Mouse (Mus musculus): Measurements from ENCODE around the gene Ctse. TPM values are rescaled to one million over a fixed set of nuclear protein-coding genes. Genes with fewer than 3 reads are reported as not detected.

The Ctse gene
- total and polyA plus RNA-seq, 2 experiments from 2014 or later: 0.09 to 0.11 TPM

DNA sequence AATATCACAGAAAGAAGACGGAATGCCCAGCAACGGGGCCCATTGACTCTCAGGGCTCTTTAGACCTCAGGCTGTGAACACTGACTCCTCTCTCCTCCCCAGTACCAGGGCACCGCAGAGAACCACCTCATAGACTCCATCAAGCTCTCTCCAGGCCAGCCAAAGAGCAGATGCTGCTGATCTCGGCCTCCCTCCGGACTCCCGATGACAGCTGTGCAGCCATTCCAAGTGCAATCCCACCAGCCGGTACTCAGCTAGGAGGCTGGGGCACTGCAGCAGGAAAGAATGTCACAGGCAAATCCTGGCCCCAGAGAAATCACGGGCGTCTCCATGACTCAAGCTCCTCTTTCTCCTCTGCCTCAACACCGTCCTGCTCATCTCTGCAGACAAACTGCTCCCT, 73.4 kb downstream of the Ctse start:
- 80% methylated on average over 10 of the region's 10 CpGs for WGBS
- DNase-seq (ENCODE audit: low spot score) (peak; percentile 22), ATAC-seq (ENCODE audit: low FRiP score) (no peak)

DNA sequence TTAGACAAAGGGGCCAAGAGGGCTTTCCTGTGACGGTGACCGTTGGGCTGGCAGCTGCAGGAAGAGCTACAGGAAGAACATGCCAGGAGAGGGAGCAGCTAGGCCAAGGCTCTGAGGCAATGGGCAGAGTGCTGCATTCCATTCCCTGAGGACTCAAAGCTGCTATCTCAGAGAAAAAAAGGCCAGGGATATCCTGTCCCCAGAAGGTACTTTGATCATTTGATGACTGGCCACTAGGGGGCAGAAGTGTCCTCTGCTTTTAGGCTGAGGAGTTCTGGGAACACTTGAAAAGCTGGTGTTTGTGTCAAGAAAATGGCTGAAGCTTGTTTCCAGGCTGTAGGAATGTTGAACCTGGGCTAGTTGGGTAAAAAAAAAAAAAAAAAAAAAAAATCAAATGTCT, 74.3 kb downstream of the Ctse start:
- H3K36me3 ChIP-seq (ENCODE audit: insufficient read depth, low read length): no peaks in the 10 kb centered on the region
- H3K9me3 ChIP-seq (ENCODE audit: low read length): no peaks in the 10 kb centered on the region

More for the DNA sequence above, 73.4 kb downstream of the Ctse start:
- Histone ChIP-seq H3K27ac (ENCODE audit: low read depth, low read length) (no peak overlapping the region), H3K27me3 (ENCODE audit: insufficient read depth, low read length) (no peaks in the 10 kb centered on the region), H3K9me3 (ENCODE audit: low read length) (no peaks in the 10 kb centered on the region), H3K36me3 (ENCODE audit: insufficient read depth, low read length) (no peaks in the 10 kb centered on the region), H3K4me3 (ENCODE audit: low read depth, low read length) (no peak overlapping the region), H3K4me2 (ENCODE audit: low read depth, low read length, poor library complexity, severe bottlenecking) (no peak overlapping the region), H3K4me1 (ENCODE audit: insufficient read depth, low read length) (no peaks in the 10 kb centered on the region), H3K9ac (replicated peaks; ENCODE audit: low read length, poor library complexity, severe bottlenecking) (no peak overlapping the region)
- TF ChIP-seq CTCF (IDR thresholded peaks at IDR 0.05): no peak

DNA sequence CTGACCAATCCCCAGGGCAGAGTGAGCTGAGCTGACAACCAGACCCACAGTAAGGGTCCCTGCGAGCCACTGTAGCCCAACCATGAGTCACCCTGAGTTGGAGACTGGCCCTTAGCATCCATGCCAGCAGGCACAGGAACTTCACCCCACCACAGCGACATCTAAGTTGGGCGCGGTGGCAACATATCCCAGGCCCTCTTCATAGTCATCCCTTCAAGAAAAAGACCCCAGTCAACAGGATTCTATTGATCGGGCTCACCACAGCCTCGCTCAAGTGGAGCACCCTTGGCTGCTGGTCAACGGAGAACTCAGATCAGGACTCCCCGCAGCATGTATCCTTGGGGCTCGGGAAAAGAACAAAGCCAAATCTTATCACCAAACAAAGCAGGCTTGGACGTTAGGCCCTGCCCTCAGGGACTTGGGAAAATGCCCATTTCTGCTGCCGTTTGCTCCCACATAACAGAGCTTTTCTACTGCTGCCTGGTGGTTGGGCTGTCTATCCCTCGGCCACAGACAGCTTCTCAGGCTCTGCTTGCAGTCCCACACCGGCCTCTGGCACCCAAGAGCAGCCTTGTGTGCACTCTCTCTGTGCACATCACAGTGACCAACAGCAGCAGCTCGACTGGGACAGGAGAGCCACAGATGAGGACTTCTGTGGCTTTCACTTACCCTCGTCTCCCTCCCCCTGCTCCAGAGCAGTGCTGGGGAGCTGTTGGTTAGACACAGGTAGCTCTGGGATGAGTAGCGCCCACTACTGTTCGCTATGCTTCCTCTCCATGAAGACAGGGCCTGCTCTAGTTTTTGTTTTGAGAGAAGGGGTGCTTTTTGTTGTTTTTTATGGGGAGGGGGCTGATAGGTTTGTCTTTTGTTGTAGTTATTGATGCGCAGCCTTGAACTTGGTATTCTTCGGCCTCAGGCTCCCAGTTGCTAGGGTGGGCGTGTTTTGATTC, 76.6 kb downstream of the Ctse start:
- H3K36me3 ChIP-seq (ENCODE audit: insufficient read depth, low read length): no peaks in the 10 kb centered on the region
- DNase-seq (ENCODE audit: low spot score) (peak; percentile 27), ATAC-seq (ENCODE audit: low FRiP score) (peak; percentile 31; the same call in 1 of the 2 replicates)
- 65% methylated on average over 20 of the region's 20 CpGs for WGBS
- H3K4me3 ChIP-seq (ENCODE audit: low read depth, low read length): no peak overlapping the region
- H3K9ac ChIP-seq (replicated peaks; ENCODE audit: low read length, poor library complexity, severe bottlenecking): no peak overlapping the region
- no peaks in the 10 kb centered on the region for H3K27me3 ChIP-seq (ENCODE audit: insufficient read depth, low read length)
- TF ChIP-seq CTCF (IDR thresholded peaks at IDR 0.05): 0 out of 2 replicates have a peak, but pooled peaks have one; percentile 3
- H3K27ac ChIP-seq (ENCODE audit: low read depth, low read length): no peak overlapping the region
- no peaks in the 10 kb centered on the region for H3K4me1 ChIP-seq (ENCODE audit: insufficient read depth, low read length)
- H3K4me2 ChIP-seq (ENCODE audit: low read depth, low read length, poor library complexity, severe bottlenecking): no peak overlapping the region
- no peaks in the 10 kb centered on the region for H3K9me3 ChIP-seq (ENCODE audit: low read length)

More for the DNA sequence above, 74.3 kb downstream of the Ctse start:
- Histone ChIP-seq H3K4me1 (ENCODE audit: insufficient read depth, low read length) (no peaks in the 10 kb centered on the region), H3K27me3 (ENCODE audit: insufficient read depth, low read length) (no peaks in the 10 kb centered on the region), H3K4me2 (ENCODE audit: low read depth, low read length, poor library complexity, severe bottlenecking) (no peak overlapping the region), H3K4me3 (ENCODE audit: low read depth, low read length) (no peak overlapping the region), H3K9ac (replicated peaks; ENCODE audit: low read length, poor library complexity, severe bottlenecking) (no peak overlapping the region), H3K27ac (ENCODE audit: low read depth, low read length) (no peak overlapping the region)
- peak; percentile 93 for DNase-seq (ENCODE audit: low spot score)
- WGBS: 39% methylated on average over 2 of the region's 2 CpGs
- TF ChIP-seq CTCF (IDR thresholded peaks at IDR 0.05): peak; percentile 87
- 0 out of 2 replicates have a peak, but pooled peaks have one; percentile 42 for ATAC-seq (ENCODE audit: low FRiP score)

DNA sequence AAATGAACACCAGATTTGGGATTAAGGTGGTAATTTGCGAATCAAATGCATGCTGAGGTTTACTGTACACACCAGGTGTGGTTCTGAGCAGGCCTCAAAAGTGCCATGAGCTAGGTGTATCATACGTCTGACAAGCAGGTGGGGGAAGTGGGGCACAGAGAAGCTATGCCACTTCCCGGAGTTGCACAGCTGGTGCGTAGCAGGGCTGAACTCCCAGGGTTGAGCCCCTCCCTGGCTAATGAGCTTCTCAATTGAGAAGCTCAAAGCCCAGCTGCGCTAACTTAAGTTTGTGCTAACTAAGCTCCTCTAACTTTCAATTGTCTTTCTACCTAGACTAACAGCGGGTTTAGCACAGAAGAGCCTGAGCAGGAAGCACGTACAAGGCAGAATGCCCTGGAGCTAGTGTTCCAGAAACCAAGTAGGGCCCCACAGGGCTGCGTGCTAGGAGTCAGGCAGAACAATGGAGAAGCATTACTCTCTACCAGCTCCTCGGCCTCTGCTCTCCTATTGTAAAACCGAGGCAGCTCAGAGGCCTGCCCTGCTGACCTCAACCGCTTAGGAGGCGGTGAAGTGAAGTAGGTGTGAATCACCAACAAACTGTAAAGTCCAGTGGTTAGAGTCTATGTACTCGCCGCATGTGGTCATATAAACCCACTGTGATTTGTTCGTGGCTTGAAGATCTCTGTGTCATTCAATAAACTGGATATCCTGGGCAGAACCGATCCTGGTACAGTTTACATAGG, 81.0 kb downstream of the Ctse start:
- Histone ChIP-seq H3K36me3 (ENCODE audit: insufficient read depth, low read length) (no peaks in the 10 kb centered on the region), H3K9me3 (ENCODE audit: low read length) (no peaks in the 10 kb centered on the region), H3K27me3 (ENCODE audit: insufficient read depth, low read length) (no peaks in the 10 kb centered on the region), H3K4me1 (ENCODE audit: insufficient read depth, low read length) (no peaks in the 10 kb centered on the region), H3K4me3 (ENCODE audit: low read depth, low read length) (no peak overlapping the region), H3K4me2 (ENCODE audit: low read depth, low read length, poor library complexity, severe bottlenecking) (no peak overlapping the region), H3K9ac (replicated peaks; ENCODE audit: low read length, poor library complexity, severe bottlenecking) (no peak overlapping the region), H3K27ac (ENCODE audit: low read depth, low read length) (no peak overlapping the region)
- DNase-seq (ENCODE audit: low spot score): no peak
- no peak for TF ChIP-seq CTCF (IDR thresholded peaks at IDR 0.05)
- 61% methylated on average over 16 of the region's 16 CpGs for WGBS
- ATAC-seq (ENCODE audit: low FRiP score): no peak

DNA sequence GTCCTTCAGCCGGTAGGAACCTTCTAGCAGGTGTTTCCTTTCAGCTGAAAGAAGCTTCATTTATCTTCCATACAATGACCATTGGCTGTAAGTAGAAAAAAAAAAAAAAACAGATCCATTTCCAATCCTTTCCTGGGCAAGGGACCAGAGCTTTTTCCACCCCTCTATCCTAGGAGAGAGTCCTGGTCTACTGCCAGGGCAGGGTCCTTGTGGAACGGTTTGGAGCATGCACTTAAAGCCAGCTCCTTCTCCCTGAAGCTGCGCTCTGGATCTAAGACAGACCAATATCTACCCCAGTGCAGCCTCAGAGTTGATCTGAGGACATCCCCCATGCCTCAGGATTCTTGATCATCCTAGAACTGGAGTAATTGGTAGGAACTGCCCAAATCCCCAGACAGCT, 83.9 kb downstream of the Ctse start:
- ATAC-seq (ENCODE audit: low FRiP score) (no peak), DNase-seq (ENCODE audit: low spot score) (no peak)
- no peaks in the 10 kb centered on the region for H3K27me3 ChIP-seq (ENCODE audit: insufficient read depth, low read length)
- no peak for TF ChIP-seq CTCF (IDR thresholded peaks at IDR 0.05)
- H3K4me1 ChIP-seq (ENCODE audit: insufficient read depth, low read length): no peaks in the 10 kb centered on the region
- H3K4me2 ChIP-seq (ENCODE audit: low read depth, low read length, poor library complexity, severe bottlenecking): no peak overlapping the region
- no peak overlapping the region for H3K9ac ChIP-seq (replicated peaks; ENCODE audit: low read length, poor library complexity, severe bottlenecking)
- H3K9me3 ChIP-seq (ENCODE audit: low read length): no peaks in the 10 kb centered on the region
- 80% methylated on average over 3 of the region's 3 CpGs for WGBS
- no peaks in the 10 kb centered on the region for H3K36me3 ChIP-seq (ENCODE audit: insufficient read depth, low read length)
- no peak overlapping the region for H3K4me3 ChIP-seq (ENCODE audit: low read depth, low read length)
- H3K27ac ChIP-seq (ENCODE audit: low read depth, low read length): no peak overlapping the region
